Mouse (Mus musculus): ENCODE data around the gene Ttf2.

GRCm38 (mm10) chr3:100911498-100912213 is 57.8 kb downstream of the Ttf2 start:
- TF ChIP-seq EP300 (IDR thresholded peaks at IDR 0.05): no peak
- TF ChIP-seq CTCF (IDR thresholded peaks at IDR 0.05): no peak
